Mouse (Mus musculus) layer of hippocampus, adult 8-10 months (tissue): Measurements from ENCODE around the gene Ino80d. TPM values are rescaled to one million over a fixed set of nuclear protein-coding genes. Genes with fewer than 3 reads are reported as not detected.

Experiments
- DNase-seq, 2 experiments: peaks; one replicate each; pipeline ENCODE4 v3.0.0; 2022; ENCODE audit warnings: low spot score in 2 of 2
- total RNA-seq, 4 experiments: library from RNA; stranded (reverse); gene quantifications; 2 replicates each; pipeline ENCODE4 v1.2.4; 2022

The Ino80d gene
- total RNA-seq, 4 experiments from 2014 or later = 28.1 to 36.1 (median 32.4) TPM

DNA sequence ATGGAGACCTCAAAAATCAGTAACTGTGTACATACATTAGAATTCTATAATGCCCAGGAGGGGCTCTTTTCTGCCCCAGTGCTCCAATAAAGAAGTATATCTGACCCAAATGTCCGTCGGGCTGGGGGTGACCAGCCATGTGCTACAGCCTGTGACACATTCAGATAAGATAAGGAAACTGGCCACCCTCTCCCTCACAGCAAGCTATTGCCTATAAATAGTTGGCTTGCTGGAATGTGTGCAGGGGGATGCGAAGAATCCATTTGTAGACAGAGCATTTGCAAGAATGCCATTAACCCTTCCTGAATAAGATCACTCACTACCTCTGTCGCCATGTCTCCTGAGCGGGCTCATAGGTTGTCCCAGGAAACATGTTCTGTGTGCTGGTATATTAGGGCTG is 121.8 kb downstream of the Ino80d start:
- no peak for DNase-seq

DNA sequence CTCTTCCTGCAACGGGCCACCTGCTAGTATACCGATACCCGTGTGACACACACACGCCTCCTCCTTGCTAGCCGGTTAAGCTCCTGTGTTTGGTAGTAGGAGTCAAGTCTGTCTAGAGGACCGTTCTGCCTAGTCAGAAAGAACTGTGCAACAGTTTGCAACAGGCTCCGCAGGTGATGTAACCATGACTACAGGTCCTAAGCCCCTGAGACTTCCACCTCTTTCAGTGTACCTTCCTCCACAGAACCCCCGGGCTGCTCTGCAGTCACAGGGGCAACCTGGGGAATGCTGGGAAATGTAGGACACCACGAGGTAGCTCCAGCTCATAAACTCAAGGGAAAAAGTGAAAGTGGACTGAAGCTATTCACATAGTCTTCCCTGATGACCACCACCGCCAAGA is 123.4 kb downstream of the Ino80d start:
- no peak for DNase-seq

DNA sequence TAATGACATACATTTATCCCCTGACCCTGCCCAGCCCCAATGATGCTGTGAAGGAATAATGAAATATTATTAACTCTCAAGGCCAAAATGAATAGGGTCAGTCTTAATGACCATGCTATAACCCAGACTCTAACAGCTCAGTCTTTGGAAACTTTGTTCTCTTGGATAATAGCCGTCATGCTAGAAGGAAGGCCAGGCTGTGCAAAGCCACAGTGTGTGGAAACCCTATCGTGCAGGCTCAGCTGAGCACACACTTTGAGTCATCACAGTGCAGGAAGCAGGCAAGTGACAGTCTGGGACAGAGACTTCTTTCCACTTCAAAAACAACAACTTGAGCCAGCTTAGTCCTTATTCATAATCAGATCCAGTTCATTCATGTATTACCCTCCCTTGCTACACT is 126.9 kb downstream of the Ino80d start:
- DNase-seq = no peak

DNA sequence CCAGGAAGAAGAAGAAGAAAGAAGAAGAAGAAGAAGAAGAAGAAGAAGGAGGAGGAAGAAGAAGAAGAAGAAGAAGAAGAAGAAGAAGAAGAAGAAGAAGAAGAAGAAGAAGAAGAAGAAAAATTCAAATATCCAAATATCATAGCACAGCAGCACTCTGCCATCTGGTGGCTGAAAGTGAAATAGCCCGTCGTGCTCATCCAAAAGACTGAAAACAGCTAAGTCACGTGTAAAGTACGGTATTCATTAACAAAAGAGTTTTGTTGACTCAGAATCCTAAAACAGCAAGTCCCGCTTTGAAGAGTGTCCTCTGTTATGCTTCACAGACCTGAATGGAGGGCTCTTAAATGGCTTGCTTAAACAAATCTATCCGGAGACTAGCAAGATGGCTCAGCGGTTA is 128.2 kb downstream of the Ino80d start:
- DNase-seq = peak in 1 of 2 experiments; percentile 55

DNA sequence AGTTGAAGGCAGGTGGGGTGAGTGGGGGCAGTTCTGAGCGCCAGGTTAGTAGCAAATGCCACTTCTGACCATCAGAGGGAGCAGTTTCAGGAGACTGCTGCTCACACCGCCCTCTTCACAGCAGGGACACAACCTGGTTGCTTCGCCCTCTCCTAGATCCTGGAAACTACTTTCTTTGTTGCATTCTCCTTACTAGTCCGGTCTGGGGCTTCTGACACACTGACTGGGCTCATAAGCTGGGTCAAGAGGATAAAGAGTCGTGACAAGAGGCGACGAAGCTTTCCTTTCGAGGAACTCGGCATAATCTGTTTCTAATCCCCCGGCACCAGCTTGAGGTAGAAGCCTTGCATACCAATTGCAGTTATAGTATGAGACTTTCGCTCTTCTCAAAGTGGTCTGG is 129.9 kb downstream of the Ino80d start:
- DNase-seq = peak; percentile 11 to 44

DNA sequence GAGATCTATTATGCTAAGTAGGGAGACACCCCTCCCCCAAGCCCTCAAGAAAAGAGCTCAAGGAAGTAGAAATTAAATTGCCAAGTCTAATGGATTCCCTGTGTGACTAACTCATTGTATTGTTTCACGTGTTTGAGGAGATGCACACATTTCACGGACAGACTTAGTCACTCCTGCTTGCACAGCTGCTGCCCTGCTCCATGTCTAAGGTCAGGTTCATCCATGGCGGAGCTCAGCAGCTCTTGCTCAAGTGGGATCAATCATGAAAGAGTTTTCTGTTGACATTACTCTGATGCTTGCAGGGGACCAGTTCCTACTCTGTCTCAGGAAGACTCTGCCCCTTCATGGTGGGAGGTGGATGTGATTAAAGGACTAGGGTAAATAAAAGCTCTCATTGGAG is 137.7 kb downstream of the Ino80d start:
- DNase-seq = no peak

DNA sequence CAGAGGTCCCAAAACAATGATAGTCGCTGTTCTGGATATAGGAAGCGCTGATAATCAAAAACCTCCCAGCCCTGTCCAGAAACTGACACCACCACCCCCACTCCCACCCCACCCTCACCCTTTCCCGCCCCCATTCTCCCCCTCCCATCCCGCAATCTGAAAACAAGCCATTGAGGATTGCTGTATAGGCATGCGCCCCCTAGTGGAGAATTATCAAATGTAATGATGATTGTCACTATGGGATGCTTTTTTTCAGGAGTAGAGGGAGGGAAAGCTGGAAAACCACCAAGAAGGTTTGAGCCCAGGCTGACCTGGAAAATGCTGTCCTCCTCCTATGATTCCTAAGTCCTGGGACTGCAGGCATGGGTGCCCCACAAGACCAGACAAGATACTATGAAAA is 147.6 kb downstream of the Ino80d start:
- DNase-seq = no peak

DNA sequence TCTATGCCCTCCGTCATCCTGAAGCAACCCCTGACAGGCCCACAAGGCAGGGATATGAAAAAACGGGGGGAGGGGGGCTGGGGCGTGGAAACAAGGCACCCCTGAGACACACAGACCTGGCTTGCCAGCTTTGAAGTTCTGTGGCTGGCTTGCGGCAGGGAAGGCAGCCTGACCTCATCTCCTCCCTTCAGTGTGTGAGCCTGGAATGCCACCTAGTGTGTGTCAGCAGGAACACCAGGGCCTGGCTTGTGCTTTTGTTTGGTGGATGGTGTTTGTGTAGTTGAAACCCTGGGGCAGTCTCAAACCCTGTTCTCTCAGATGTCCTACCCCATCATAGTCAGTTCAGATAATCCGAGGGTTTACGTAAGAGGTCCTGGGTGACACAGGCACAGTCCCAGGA is 150.2 kb downstream of the Ino80d start:
- DNase-seq = peak; percentile 54 to 72

DNA sequence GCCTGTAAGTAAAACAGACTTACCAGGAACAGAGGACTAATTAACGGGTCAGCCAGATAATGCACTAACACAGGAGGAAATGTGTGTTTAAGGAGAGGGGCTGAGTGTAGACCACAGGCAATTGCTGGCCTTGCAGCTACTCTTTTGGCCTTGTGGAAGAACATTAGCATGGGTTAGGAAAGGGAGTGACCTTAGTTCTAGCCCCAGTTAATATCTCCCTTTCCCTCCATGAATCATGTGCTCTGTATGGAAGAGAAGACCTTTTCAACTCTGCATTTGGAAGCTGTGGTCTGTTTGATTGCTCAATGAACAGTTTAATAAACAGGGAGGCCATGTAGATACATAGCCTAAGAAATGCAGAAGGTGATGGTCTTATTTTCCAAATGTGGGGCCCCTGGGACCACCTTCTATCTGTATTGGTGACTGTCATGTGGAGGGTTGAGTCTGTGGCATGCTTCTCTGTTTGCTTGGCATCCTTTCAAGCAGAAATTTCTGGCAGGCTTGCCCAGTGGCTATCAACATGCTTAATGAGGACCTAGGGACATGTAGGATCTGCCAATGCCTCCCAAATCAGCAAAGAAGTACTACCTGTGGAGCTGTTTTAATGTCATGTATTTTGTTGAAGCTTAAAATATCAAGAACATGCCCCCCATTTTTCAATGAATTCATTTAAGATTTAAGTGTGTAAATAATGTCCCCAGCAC is 157.4 kb downstream of the Ino80d start:
- DNase-seq = no peak

DNA sequence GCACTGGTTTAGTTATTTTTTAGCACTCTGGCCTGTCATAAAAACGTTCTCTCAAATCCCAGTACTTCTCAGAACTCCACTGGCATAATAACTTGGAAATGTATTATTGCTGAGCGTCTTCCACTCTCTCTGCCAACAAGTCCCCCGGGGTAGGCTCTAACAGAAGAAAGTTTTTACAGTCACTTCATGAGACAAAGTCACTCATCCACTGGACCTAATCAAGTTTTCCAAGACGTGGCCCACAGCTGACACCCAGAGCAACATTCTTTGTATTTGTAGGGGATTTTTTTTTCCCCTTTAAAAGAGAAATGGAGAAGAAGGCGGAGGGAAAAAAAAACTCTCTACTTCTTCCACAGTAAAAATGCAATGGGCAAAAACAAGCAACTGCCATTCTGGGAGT is 157.9 kb downstream of the Ino80d start:
- no peak for DNase-seq

DNA sequence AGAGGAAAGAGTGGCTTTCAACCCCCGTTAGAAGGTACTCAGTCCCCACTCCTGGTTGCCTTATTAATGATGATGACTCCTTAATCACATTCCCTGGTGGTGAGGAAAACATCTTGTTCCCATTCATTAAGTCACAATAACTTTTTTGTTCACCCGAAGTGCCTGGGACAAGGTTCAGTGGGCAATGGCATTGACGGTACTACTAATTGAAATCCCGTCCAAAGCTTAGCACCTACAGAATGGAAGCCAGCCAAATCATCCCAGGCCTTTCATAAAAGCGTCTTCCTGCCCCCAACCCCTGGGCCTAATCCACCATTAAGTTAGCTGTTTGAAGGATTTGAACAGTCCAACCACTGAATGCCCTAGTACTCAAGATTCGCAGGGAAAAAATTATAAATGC is 159.1 kb downstream of the Ino80d start:
- DNase-seq = no peak

DNA sequence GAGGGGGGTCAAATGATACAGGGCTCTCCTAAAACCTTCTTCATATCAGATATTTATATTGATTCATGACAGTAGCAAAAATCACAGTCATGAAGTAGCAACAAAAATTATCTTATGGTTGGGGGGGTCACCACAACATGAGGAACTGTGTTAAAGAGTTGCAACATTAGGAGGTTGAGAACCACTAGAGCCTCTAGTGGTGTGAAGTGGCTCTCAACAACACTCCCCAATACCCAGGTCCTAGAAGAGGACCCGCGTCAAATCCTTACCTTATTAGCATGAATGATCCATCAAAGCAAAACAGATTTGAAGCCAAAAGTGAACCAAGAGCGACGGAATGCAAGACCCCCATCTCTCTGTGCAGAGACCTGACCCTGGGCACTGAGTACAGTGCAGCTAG is 161.4 kb downstream of the Ino80d start:
- no peak for DNase-seq

DNA sequence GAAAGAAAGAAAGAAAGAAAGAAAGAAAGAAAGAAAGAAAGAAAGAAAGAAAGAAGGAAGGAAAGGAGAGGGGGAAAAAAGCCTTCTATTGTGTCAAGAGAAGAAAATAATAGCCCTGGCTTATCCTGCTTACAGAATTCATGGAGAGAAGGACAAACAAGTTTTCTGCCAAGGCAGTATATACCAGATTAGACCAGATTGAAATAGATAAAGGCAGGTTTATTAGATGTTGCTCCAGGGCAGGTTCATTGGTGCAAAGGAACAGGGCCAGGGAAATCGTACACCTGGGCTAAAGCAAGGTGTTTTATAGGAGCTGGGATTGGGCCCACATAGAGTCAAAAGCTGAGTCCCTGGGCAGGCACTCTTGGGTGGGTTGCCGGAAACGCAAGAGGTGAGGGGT is 162.1 kb downstream of the Ino80d start:
- no peak for DNase-seq

DNA sequence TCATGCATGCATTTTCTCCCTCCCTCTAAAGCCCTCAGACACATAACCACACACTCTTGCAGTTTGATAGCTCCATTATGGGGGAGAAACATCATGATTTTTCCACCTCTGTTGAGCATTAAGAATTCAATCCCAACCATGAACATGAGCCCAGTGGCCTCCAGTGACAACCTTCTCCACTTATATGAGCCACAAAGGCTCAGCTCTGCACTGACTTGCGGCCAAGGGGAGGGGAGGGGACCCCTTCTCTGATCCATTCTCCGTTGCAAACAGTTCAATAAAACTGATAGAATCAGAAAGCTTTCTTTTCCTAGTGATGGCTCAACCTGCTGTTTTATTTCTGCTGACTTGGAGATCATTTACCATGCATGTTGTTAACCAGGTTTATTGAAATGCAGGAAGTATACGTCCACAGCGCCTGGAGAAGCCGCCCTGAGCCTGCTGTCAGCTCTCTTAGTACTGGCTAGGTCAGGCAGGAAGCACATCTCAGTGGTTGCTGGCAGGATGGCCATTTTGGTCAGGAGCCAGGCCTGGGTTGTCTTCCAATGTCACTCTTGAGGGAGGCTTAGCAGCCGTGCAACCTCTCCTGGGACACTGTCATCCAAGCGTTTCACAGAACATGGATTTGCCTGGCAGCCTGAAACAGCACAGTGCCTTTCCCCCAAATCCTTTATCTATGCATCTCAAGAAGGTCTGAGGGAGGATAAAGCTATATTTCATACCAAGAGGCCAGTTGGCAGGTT is 163.2 kb downstream of the Ino80d start:
- no peak for DNase-seq

DNA sequence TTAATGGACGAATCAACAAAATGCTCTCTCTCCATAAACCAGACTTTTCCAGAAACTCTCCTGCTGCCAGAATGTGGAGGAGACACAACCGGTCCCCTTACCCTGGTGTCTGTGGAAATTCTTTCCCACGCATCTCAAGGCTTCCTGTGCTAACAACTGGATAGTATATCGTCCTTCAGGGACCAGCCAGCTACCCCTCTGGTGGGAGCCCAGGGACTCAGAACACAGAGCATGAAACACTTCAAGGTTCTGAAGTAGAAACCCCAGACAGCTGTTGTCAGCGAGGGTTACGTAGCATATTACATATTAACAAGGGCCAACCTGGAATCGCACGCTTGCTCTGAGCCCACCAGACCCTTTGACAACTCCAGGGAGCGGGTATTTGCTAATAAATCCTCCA is 163.9 kb downstream of the Ino80d start:
- no peak for DNase-seq

DNA sequence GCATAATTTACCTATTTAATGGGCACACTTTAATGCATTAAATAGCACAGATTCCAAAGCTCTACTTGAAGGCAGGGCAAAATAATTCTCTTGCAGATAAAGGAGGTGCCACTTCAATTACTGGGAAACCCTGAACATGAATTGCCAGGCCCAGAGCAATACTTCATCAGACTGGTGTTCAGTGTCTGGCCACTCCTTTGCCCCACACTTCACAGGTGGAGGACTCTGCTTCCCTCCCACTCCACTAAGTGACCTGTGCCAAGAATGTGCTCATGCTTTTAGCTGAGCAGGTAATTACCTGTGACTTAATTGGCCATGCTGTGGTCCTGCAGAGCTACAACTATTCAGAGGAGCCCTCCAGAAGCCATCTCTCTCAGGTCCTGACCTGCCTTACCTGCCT is 166.7 kb downstream of the Ino80d start:
- no peak for DNase-seq

DNA sequence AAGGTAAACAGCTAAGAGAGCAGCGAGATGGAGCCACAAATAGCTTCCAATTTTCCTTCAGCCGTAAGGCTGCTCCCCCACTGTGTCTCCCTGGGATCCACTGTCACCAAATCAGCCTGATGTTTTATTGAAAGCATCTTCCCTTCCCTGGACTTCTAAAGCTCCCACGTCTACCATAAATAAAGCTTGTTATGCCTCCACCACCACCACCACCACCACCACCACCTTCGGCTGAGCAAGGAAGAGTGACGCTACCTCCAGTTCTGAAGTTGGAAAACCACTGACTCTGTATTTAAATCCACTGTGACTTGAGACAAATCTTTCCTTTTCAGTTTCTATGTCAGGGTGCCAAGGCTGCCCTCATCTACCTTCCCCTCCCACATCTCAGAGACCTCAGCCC is 167.5 kb downstream of the Ino80d start:
- no peak for DNase-seq

DNA sequence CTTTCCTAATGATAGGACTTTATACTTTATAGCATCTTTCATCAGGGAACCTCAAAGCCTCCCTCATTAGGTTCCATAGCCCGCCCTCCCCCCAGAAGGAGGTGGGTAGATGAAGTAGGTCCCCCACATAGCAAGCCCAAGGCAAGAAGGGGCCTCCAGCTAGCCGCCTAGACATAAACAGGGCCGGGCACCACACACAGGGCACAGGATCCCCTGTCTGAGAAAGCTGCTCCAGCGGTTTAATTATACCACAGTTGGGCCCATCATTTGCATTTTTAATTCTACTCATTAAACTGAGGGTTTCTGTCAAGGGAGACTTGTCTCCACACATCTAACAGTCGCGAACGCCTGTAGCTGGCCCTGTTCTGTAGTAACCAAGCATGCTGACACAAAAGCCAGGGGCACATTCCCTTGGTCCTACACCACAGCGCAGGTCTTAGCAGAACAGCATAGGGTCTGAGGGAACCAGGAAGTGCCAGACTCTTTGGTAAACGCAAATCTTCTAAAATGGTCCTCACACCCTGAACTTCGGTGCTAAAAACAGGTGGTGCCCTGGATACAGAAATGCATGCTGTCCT is 179.6 kb downstream of the Ino80d start:
- no peak for DNase-seq

DNA sequence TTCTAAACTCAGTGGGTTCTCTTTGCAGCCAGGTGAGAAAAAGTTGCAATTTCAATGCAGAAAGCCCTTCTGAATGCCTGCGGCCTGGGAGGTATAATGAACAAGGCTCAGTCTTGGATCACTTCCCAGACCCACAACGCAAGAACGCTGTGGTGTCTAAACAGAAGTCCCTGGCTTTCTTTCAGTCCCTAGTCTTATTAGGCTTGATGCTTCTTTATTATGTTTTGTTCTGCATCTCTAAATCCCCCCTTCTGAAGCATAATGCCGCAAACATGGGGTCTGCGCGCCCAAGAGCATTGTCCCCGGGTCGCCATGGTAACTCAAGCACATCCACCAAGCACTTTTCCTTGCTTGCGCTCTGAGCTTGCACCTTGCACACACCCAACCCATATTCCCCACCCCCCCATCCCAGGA is 180.4 kb downstream of the Ino80d start:
- DNase-seq = peak; percentile 13 to 55

DNA sequence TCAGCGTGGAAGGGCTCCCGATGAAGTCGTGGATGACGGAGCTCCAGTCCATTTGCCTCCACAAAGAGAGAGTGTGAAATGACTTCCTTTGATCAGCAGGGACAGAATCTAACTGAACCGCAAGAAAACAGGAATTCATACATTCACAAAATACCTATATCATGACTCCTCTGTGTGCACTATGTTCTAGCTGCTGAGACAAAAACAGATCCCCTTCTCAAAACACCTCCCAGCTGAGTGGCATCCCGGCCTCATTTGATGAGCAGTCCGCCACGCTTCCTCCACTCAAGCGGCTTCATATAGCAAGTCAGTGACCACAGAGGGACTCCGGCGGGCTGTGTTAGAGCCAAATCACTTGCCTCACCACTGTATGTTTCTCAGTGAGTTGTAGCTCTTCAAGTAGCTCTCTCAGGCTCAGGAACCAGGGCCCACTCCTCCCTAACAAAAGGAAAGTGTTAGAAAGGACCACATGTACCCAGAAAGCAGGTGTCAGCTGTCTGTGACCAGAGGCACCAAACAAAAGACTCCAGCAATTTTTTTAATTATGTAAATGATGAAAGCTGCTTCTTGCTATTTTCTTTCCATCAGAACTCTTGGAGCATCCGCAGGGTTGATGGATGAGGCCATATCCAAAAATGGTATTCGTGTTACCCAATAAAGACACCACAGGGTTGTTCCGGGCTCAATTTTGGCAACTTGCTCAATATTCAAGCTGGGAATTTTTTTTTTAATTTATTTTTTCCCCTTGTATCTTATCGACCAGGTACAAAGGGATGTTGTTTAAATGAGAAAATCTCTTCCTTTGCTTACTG is 181.0 kb downstream of the Ino80d start:
- no peak for DNase-seq

DNA sequence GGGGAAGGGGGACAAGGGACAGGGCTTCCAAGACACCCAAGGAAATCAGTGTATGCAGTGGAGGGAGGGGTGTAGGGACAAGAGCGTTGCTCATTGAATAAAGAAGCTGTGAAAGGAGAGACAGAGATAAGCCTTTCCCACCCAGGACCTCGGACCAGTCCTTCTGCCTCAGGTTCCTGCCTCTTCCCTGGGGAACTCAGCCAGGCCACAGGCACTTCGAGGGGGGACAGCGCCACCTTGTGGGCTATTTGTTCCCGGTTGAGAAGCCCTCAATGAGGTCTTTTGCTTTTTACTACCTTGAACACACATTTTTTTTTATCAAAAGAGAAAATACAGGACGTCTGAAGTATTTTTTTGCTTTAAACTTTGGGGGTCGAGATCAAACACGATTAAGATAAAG is 185.0 kb downstream of the Ino80d start:
- peak; percentile 71 to 90 for DNase-seq

DNA sequence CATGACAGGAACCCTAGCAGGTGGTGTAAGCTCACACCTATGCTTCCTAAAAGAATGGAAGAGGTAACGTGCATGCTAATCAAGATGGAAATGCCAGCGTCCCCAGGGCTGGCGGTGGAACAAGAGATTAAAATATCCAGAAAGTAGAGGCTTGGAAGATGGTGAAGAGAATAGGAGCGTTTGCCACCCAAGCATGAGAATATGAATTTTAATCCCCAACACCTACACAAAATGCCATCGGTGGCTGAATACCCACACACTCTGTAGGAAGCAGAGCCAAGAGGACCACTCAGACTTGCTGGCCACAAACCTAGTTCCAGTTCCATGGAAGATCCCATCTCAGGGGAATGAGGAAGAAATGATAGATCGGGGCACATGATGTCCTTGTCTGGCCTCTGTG is 195.2 kb downstream of the Ino80d start:
- DNase-seq = no peak
